Mouse (Mus musculus) liver, postnatal 0 days (tissue): Measurements from ENCODE around the gene Slc25a26.

Experiments
- CTCF ChIP-seq: sonication (generic); IDR thresholded peaks from 2 replicates; pipeline ENCODE4 v1.5.1; 2016; ENCODE audit warnings: antibody characterized with exemption, low read depth
- EP300 ChIP-seq: IDR thresholded peaks from 2 replicates; pipeline ENCODE4 v1.6.1; 2016; ENCODE audit warnings: antibody characterized with exemption, low read depth, mild to moderate bottlenecking

DNA sequence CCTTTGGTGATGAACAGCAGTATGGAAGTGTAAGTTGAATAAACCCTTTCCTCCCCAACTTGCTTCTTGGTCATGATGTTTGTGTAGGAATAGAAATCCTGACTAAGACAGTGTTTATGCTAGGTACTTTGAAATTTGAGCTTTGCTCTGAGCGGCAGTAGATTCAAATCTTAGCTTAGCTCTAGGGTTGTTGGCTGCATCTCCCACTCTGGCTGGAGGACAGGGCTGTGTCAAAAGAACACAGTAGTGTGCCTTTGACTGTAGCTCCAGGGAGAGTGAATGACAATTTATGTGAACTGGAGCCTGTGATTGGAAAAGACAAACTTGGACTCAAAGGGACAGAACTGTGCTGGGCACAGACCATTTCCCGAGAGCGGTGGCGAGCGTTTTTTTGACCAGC, 53.0 kb downstream of the Slc25a26 start:
- TF ChIP-seq EP300 (no peak), CTCF (no peak)
